Mouse (Mus musculus) CH12.LX (cell line): ENCODE measurements around the gene Gm43951. TPM values are rescaled to one million over a fixed set of nuclear protein-coding genes. Genes with fewer than 3 reads are reported as not detected.
"Not testable (repeated sequence)": the region's sequence is repeated elsewhere in the genome, so short reads cannot be mapped to it uniquely, and the experiment has no call there.

Source experiments
- DNase-seq: peaks from one replicate; pipeline ENCODE4 v3.0.0-alpha.2; 2013; ENCODE audit errors: extremely low read depth
- H3K27ac ChIP-seq: 2 replicates; pipeline ENCODE4 v1.5.1; 2012; ENCODE audit warnings: low read depth, mild to moderate bottlenecking, control low read depth, moderate library complexity; ENCODE audit not compliant: insufficient read depth
- H3K27me3 ChIP-seq: replicated peaks from 2 replicates; pipeline ENCODE3; 2012; ENCODE audit warnings: inconsistent platforms
- H3K36me3 ChIP-seq, 2 experiments: replicated peaks in 1 of 2; 2 replicates each; pipeline versions ENCODE3 to v1.6.1; 2012; ENCODE audit warnings: inconsistent platforms in 1 of 2, low read length in 1 of 2, mild to moderate bottlenecking in 1 of 2, mixed read lengths in 1 of 2, moderate library complexity in 1 of 2; ENCODE audit not compliant: control insufficient read depth in 1 of 2, insufficient read depth in 1 of 2
- H3K4me1 ChIP-seq, 2 experiments: 2 replicates each; pipeline ENCODE4 v1.6.1; 2012; ENCODE audit warnings: inconsistent platforms in 1 of 2, moderate library complexity in 1 of 2; ENCODE audit not compliant: insufficient read depth in 2 of 2, control insufficient read depth in 1 of 2
- H3K4me2 ChIP-seq: 2 replicates; pipeline ENCODE4 v1.6.1; 2012; ENCODE audit warnings: low read depth, mild to moderate bottlenecking, control low read depth; ENCODE audit not compliant: poor library complexity, insufficient read depth, severe bottlenecking
- H3K4me3 ChIP-seq, 3 experiments: fragments of 150-350 bp in 1 of 3; sonication (generic) in 1 of 3; replicated peaks in 1 of 3; 2 replicates each; pipeline versions ENCODE3 to v1.5.1; 2011 to 2012; ENCODE audit warnings: low read depth in 2 of 3, low read length in 2 of 3, mild to moderate bottlenecking in 2 of 3, moderate library complexity in 2 of 3, control low read depth in 1 of 3, improper control_type of control experiment in 1 of 3, inconsistent platforms in 1 of 3, mixed read lengths in 1 of 3; ENCODE audit not compliant: poor library complexity in 1 of 3
- H3K79me2 ChIP-seq: replicated peaks from 2 replicates; pipeline ENCODE4 v1.6.1; 2012; ENCODE audit warnings: mild to moderate bottlenecking, moderate library complexity; ENCODE audit not compliant: control insufficient read depth, poor library complexity, insufficient read depth, severe bottlenecking; ENCODE audit errors: extremely low read depth
- H3K9ac ChIP-seq: 2 replicates; pipeline ENCODE4 v1.6.1; 2012; ENCODE audit warnings: low read depth, mild to moderate bottlenecking, control low read depth, moderate library complexity; ENCODE audit not compliant: insufficient read depth
- H3K9me3 ChIP-seq: replicated peaks from 2 replicates; pipeline ENCODE3; 2012; ENCODE audit warnings: low read length, inconsistent platforms, mixed read lengths
- CHD2 ChIP-seq: IDR thresholded peaks from 2 replicates; pipeline ENCODE4 v1.6.1; 2011; ENCODE audit warnings: low read length, improper control_type of control experiment
- ELF1 ChIP-seq: IDR thresholded peaks from 2 replicates; pipeline ENCODE4 v1.6.1; 2014; ENCODE audit warnings: low read depth, mild to moderate bottlenecking, inconsistent platforms, low read length, improper control_type of control experiment
- ETS1 ChIP-seq: conservative IDR thresholded peaks from 2 replicates; pipeline ENCODE4 v1.6.1; 2012; ENCODE audit warnings: low read depth, mild to moderate bottlenecking, inconsistent platforms, low read length, improper control_type of control experiment, moderate library complexity
- JUN ChIP-seq: IDR thresholded peaks from 2 replicates; pipeline ENCODE4 v1.6.1; 2011; ENCODE audit warnings: low read depth, mild to moderate bottlenecking, low read length, improper control_type of control experiment, moderate library complexity; ENCODE audit not compliant: insufficient read depth
- JUND ChIP-seq: conservative IDR thresholded peaks from 2 replicates; pipeline ENCODE4 v1.6.1; 2011; ENCODE audit warnings: low read depth, low read length, improper control_type of control experiment
- KAT2A ChIP-seq: IDR thresholded peaks from 2 replicates; pipeline ENCODE4 v1.6.1; 2012; ENCODE audit warnings: low read length, improper control_type of control experiment, inconsistent platforms; ENCODE audit not compliant: insufficient replicate concordance
- MYC ChIP-seq: IDR thresholded peaks from 2 replicates; pipeline ENCODE4 v1.6.1; 2011; ENCODE audit warnings: low read depth, mild to moderate bottlenecking, improper control_type of control experiment, low read length
- NELFE ChIP-seq: IDR thresholded peaks from 2 replicates; pipeline ENCODE4 v1.6.1; 2011; ENCODE audit warnings: low read depth, low read length, improper control_type of control experiment
- PAX5 ChIP-seq: IDR thresholded peaks from 2 replicates; pipeline ENCODE4 v1.6.1; 2012; ENCODE audit warnings: low read length, inconsistent platforms, mixed read lengths
- POLR2A ChIP-seq: IDR thresholded peaks from 2 replicates; pipeline ENCODE4 v1.6.1; 2011; ENCODE audit warnings: low read depth, mild to moderate bottlenecking, improper control_type of control experiment, low read length
- RCOR1 ChIP-seq: conservative IDR thresholded peaks from 2 replicates; pipeline ENCODE4 v1.6.1; 2012; ENCODE audit warnings: low read depth, mild to moderate bottlenecking, inconsistent platforms, low read length, improper control_type of control experiment
- TBP ChIP-seq: conservative IDR thresholded peaks from 2 replicates; pipeline ENCODE4 v1.6.1; 2011; ENCODE audit warnings: low read depth, low read length, improper control_type of control experiment
- TCF12 ChIP-seq: IDR thresholded peaks from 2 replicates; pipeline ENCODE4 v1.6.1; 2014; ENCODE audit warnings: low read depth, mild to moderate bottlenecking, inconsistent platforms, low read length, improper control_type of control experiment
- UBTF ChIP-seq: IDR thresholded peaks from 2 replicates; pipeline ENCODE4 v1.6.1; 2012; ENCODE audit warnings: low read depth, mild to moderate bottlenecking, inconsistent platforms, low read length, improper control_type of control experiment, moderate library complexity
- USF2 ChIP-seq: conservative IDR thresholded peaks from 2 replicates; pipeline ENCODE4 v1.6.1; 2011; ENCODE audit warnings: low read depth, low read length, improper control_type of control experiment
- ZKSCAN1 ChIP-seq: IDR thresholded peaks from 2 replicates; pipeline ENCODE4 v1.6.1; 2012; ENCODE audit warnings: low read depth, inconsistent platforms, low read length, improper control_type of control experiment, borderline replicate concordance
- ZNF384 ChIP-seq: IDR thresholded peaks from 2 replicates; pipeline ENCODE4 v1.6.1; 2012; ENCODE audit warnings: low read depth, low read length, improper control_type of control experiment, inconsistent platforms
- dilution Hi-C: fragments of 300-500 bp; cut with MboI; formaldehyde crosslinking; loops from 2 replicates; pipeline ENCODE4 v1.14.3; 2020; ENCODE audit warnings: low sequenced_read_pairs; ENCODE audit not compliant: extremely low pct_unique_long_range_greater_than_20kb, extremely low pct_ligation_motif_present
- in situ Hi-C: fragments of 300-500 bp; cut with MboI; formaldehyde crosslinking; loops from 3 replicates; pipeline ENCODE4 v1.14.3; 2019; ENCODE audit warnings: low sequenced_read_pairs, low pct_ligation_motif_present, low pct_unique_long_range_greater_than_20kb, mixed read lengths
- polyA plus RNA-seq: library from polyadenylated mRNA; unstranded; fragments of >175 nt; gene quantifications from 2 replicates; pipeline ENCODE4 v1.2.1, GENCODE M21; 2012; ENCODE audit warnings: low read depth; ENCODE audit not compliant: insufficient read length
- total RNA-seq, 2 experiments: library from RNA; depleted of rRNA; stranded (reverse); fragments of 300-350 nt in 1 of 2; fragments of >200 nt in 1 of 2; gene quantifications; 2 replicates each; pipeline ENCODE4 v1.2.3; 2012 to 2014

Gene Gm43951
- total and polyA plus RNA-seq, 3 experiments, result 0.39 to 0.47 TPM; not detected in 1

GRCm38 (mm10) chr11:72173506-72173905 lies 33.1 kb downstream of the Gm43951 start:
- in situ Hi-C loops (no loop called here), dilution Hi-C loops (no loop called here)
- Histone ChIP-seq H3K27ac (no peak overlapping the region), H3K4me1 (no peaks in the 10 kb centered on the region), H3K9me3 (no peaks in the 10 kb centered on the region), H3K4me3 (no peak overlapping the region), H3K27me3 (no peaks in the 10 kb centered on the region), H3K9ac (no peak overlapping the region), H3K36me3 (peaks cover 45 to 84% of the 10 kb centered on the region in 2 experiments), H3K79me2 (no peaks in the 10 kb centered on the region), H3K4me2 (no peak overlapping the region)
- no peak for DNase-seq
- TF ChIP-seq ELF1 (no peak), USF2 (no peak), PAX5 (no peak), UBTF (no peak)

GRCm38 (mm10) chr11:72171906-72172305 lies 34.7 kb downstream of the Gm43951 start:
- H3K36me3 ChIP-seq, result peaks cover 44 to 82% of the 10 kb centered on the region in 2 experiments
- in situ Hi-C loops, result not testable (repeated sequence)

GRCm38 (mm10) chr11:72169871-72170270 lies 36.8 kb downstream of the Gm43951 start:
- H3K4me1 ChIP-seq, result no peaks in the 10 kb centered on the region
- in situ Hi-C loops, result no loop called here
- peaks cover 45 to 83% of the 10 kb centered on the region in 2 experiments for H3K36me3 ChIP-seq
- H3K79me2 ChIP-seq, result no peaks in the 10 kb centered on the region
- no peaks in the 10 kb centered on the region for H3K27me3 ChIP-seq
- H3K9me3 ChIP-seq, result no peaks in the 10 kb centered on the region
- no peak overlapping the region for H3K4me2 ChIP-seq
- H3K4me3 ChIP-seq, result no peak overlapping the region
- no peak overlapping the region for H3K9ac ChIP-seq
- TF ChIP-seq ZKSCAN1 (no peak), RCOR1 (no peak), MYC (no peak), JUN (no peak), POLR2A (no peak), ZNF384 (no peak), KAT2A (no peak), ETS1 (no peak), TCF12 (no peak), NELFE (no peak), JUND (no peak), CHD2 (no peak), TBP (no peak)
- no peak for DNase-seq
- H3K27ac ChIP-seq, result no peak overlapping the region
- dilution Hi-C loops, result no loop called here

More at GRCm38 (mm10) chr11:72171906-72172305, 34.7 kb downstream of the Gm43951 start:
- H3K9ac ChIP-seq, H3K27me3 ChIP-seq, dilution Hi-C loops, H3K27ac ChIP-seq, H3K4me2 ChIP-seq, H3K4me1 ChIP-seq, DNase-seq, H3K9me3 ChIP-seq, H3K4me3 ChIP-seq, H3K79me2 ChIP-seq: not testable (repeated sequence)
